Mouse (Mus musculus): Measurements from ENCODE around the gene Mob3c.

Mob3c gene

GRCm38 (mm10) chr4:115884022-115884421 lies 56.1 kb downstream of the Mob3c start, which contains the start of gene Kncn:
TSS of gene Kncn (plus strand) at chr4:115884400.
- DNase-seq, result no peak
